Mouse (Mus musculus): Measurements from ENCODE around the gene Scaf8.
"Not testable (repeated sequence)": the region's sequence is repeated elsewhere in the genome, so short reads cannot be mapped to it uniquely, and the experiment has no call there.

The Scaf8 gene

GRCm38 (mm10) chr17:3115380-3115974 is 705 bp downstream of the Scaf8 start:
- DNase-seq (ENCODE audit: low read depth, low spot score) = peak; percentile 40

- not testable (repeated sequence) for DNase-seq (ENCODE audit: low read depth, low spot score)
Measured at GRCm38 (mm10) chr17:3120949-3121348, 6.2 kb downstream of the Scaf8 start.

GRCm38 (mm10) chr17:3123581-3123980 is 8.8 kb downstream of the Scaf8 start:
- DNase-seq (ENCODE audit: low read depth, low spot score) = not testable (repeated sequence)

- DNase-seq (ENCODE audit: low read depth, low spot score) = no peak
Measured at GRCm38 (mm10) chr17:3128716-3129115, 13.9 kb downstream of the Scaf8 start.

GRCm38 (mm10) chr17:3129791-3130190 is 15.0 kb downstream of the Scaf8 start:
- no peak for DNase-seq (ENCODE audit: low read depth, low spot score)

- no peak for DNase-seq (ENCODE audit: low read depth, low spot score)
Measured at GRCm38 (mm10) chr17:3135346-3135745, 20.6 kb downstream of the Scaf8 start.

GRCm38 (mm10) chr17:3136127-3136526 is 21.4 kb downstream of the Scaf8 start:
- no peak for DNase-seq (ENCODE audit: low read depth, low spot score)

GRCm38 (mm10) chr17:3138387-3138786 is 23.6 kb downstream of the Scaf8 start:
- no peak for DNase-seq (ENCODE audit: low read depth, low spot score)

GRCm38 (mm10) chr17:3140100-3140499 is 25.3 kb downstream of the Scaf8 start:
- DNase-seq (ENCODE audit: low read depth, low spot score) = no peak

- no peak for DNase-seq (ENCODE audit: low read depth, low spot score)
Measured at GRCm38 (mm10) chr17:3148853-3149252, 34.1 kb downstream of the Scaf8 start.

GRCm38 (mm10) chr17:3149541-3149940 is 34.8 kb downstream of the Scaf8 start:
- no peak for DNase-seq (ENCODE audit: low read depth, low spot score)

- DNase-seq (ENCODE audit: low read depth, low spot score) = not testable (repeated sequence)
Measured at GRCm38 (mm10) chr17:3150701-3151100, 35.9 kb downstream of the Scaf8 start.

GRCm38 (mm10) chr17:3151181-3151580 is 36.4 kb downstream of the Scaf8 start:
- DNase-seq (ENCODE audit: low read depth, low spot score) = no peak

- not testable (repeated sequence) for DNase-seq (ENCODE audit: low read depth, low spot score)
Measured at GRCm38 (mm10) chr17:3156176-3156575, 41.4 kb downstream of the Scaf8 start.

- DNase-seq (ENCODE audit: low read depth, low spot score) = no peak
Measured at GRCm38 (mm10) chr17:3157016-3157415, 42.2 kb downstream of the Scaf8 start.

- DNase-seq (ENCODE audit: low read depth, low spot score) = no peak
Measured at GRCm38 (mm10) chr17:3162905-3163304, 48.1 kb downstream of the Scaf8 start.

- DNase-seq (ENCODE audit: low read depth, low spot score) = not testable (repeated sequence)
Measured at GRCm38 (mm10) chr17:3180425-3180945, 65.7 kb downstream of the Scaf8 start.

GRCm38 (mm10) chr17:3195483-3195882 is 80.7 kb downstream of the Scaf8 start:
- DNase-seq (ENCODE audit: low read depth, low spot score) = not testable (repeated sequence)

- DNase-seq (ENCODE audit: low read depth, low spot score) = peak; percentile 52
Measured at GRCm38 (mm10) chr17:3200328-3200727, 85.6 kb downstream of the Scaf8 start.

- DNase-seq (ENCODE audit: low read depth, low spot score) = no peak
Measured at GRCm38 (mm10) chr17:3203916-3204315, 89.1 kb downstream of the Scaf8 start.

- no peak for DNase-seq (ENCODE audit: low read depth, low spot score)
Measured at GRCm38 (mm10) chr17:3204826-3205405, 90.1 kb downstream of the Scaf8 start.

- no peak for DNase-seq (ENCODE audit: low read depth, low spot score)
Measured at GRCm38 (mm10) chr17:3206527-3207398, 92.0 kb downstream of the Scaf8 start.

Data from forelimb bud, embryonic 11.5 days (tissue).